Mouse (Mus musculus) E14TG2a.4 (cell line): Measurements from ENCODE around the gene Sept11.

Experiments used
- CTCF ChIP-seq: conservative IDR thresholded peaks from 2 replicates; pipeline ENCODE4 v1.5.1; 2014; ENCODE audit warnings: low read length
- POU5F1 ChIP-seq: IDR thresholded peaks from 2 replicates; pipeline ENCODE4 v1.6.1; 2014; ENCODE audit warnings: low read length, borderline replicate concordance

GRCm38 (mm10) chr5:93144874-93145273, 51.6 kb downstream of the Sept11 start:
- TF ChIP-seq CTCF: no peak
- no peak for TF ChIP-seq POU5F1
